Mouse (Mus musculus) lung, adult 2 months (tissue): ENCODE results near the gene Exoc7. TPM values are rescaled to one million over a fixed set of nuclear protein-coding genes. Genes with fewer than 3 reads are reported as not detected.
A peak's percentile ranks its signal among the peaks of the same experiment; 100 is the strongest.

Experiments used
- DNase-seq: peaks from one replicate; pipeline ENCODE4 v3.0.0; 2022
- H3K4me1 ChIP-seq: fragments of 200-500 bp; 2 replicates; pipeline ENCODE4 v1.6.1; 2011; ENCODE audit warnings: low read length; ENCODE audit not compliant: control insufficient read depth, insufficient read depth
- H3K4me3 ChIP-seq: fragments of 200-500 bp; replicated peaks from 2 replicates; pipeline ENCODE3; 2011; ENCODE audit warnings: low read depth, mild to moderate bottlenecking, control low read depth, low read length; ENCODE audit errors: extremely low read depth
- CTCF ChIP-seq: fragments of 200-500 bp; IDR thresholded peaks from 2 replicates; pipeline ENCODE4 v1.5.1; 2011; ENCODE audit warnings: mild to moderate bottlenecking, low read length, control low read depth; ENCODE audit not compliant: insufficient read depth
- POLR2A ChIP-seq: fragments of 200-500 bp; IDR thresholded peaks from 2 replicates; pipeline ENCODE4 v1.6.1; 2011; ENCODE audit warnings: low read depth, mild to moderate bottlenecking, control low read depth, low read length, borderline replicate concordance; ENCODE audit errors: extremely low read depth
- WGBS: fragments of 180-500 bp; shearing (Covaris S2); methylation state at CpG from one replicate; pipeline ENCODE4 v1.1.7; 2018; 5-methylcytosine and 5-hydroxymethylcytosine counted together
- polyA plus RNA-seq: library from polyadenylated mRNA; depleted of rRNA; stranded (reverse); fragments of >200 nt; gene quantifications from 2 replicates; pipeline ENCODE4 v1.2.3, GENCODE M21; 2012

The Exoc7 gene
- polyA plus RNA-seq, 1 experiment = 33.2 TPM

DNA sequence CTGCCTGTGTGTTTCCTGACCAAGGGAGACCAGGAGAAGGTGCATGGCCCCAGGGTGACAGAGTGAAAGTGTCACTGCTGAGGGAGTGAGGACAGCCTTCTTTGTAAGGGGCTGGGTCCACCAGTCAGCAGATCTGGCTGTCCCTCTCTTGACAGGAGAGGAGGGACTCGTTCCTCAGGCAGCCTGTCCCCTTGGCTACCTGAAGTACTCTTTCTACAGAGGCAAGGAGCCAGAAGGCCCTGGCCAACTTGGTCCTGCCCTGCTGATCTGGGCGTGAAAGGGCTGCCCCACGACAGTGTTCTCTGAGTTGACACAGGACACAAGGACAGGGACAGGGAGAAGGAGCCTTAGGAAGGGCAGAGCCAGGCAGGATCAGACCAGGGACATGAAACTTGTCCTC lies 10.0 kb downstream of the Exoc7 start:
- no peak for DNase-seq
- 66% methylated on average over 3 of the region's 3 CpGs for WGBS
- no peak overlapping the region for H3K4me3 ChIP-seq
- TF ChIP-seq POLR2A (no peak), CTCF (no peak)
- H3K4me1 ChIP-seq = no peaks in the 10 kb centered on the region

GRCm38 (mm10) chr11:116296191-116296734 lies 10.8 kb downstream of the Exoc7 start:
- no peak for DNase-seq
- no peak overlapping the region for H3K4me3 ChIP-seq
- H3K4me1 ChIP-seq = no peaks in the 10 kb centered on the region
- WGBS = 85% methylated on average over 8 of the region's 8 CpGs
- TF ChIP-seq CTCF (no peak), POLR2A (no peak)

DNA sequence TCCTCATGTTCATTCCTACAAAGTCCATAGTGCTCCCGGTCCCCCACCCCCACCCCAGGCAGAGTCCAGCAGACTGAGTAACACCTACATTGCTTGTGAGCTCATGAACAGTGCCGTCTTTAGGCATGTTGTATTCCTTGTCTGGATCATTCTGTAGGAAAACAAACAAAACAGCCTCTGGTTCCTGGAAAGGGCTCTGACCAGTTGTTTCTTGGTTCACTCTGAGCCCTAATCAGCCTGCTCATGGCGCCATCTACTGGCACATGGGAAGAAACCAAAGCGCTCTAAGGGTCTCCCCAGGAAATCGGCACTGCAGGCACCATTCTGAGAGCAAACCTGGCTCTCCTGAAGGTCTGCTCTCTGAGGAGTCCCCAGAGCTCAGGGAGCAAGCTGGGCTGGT lies 12.7 kb downstream of the Exoc7 start:
- TF ChIP-seq POLR2A = no peak
- peak; percentile 76 for TF ChIP-seq CTCF
- 34% methylated on average over 5 of the region's 5 CpGs for WGBS

DNA sequence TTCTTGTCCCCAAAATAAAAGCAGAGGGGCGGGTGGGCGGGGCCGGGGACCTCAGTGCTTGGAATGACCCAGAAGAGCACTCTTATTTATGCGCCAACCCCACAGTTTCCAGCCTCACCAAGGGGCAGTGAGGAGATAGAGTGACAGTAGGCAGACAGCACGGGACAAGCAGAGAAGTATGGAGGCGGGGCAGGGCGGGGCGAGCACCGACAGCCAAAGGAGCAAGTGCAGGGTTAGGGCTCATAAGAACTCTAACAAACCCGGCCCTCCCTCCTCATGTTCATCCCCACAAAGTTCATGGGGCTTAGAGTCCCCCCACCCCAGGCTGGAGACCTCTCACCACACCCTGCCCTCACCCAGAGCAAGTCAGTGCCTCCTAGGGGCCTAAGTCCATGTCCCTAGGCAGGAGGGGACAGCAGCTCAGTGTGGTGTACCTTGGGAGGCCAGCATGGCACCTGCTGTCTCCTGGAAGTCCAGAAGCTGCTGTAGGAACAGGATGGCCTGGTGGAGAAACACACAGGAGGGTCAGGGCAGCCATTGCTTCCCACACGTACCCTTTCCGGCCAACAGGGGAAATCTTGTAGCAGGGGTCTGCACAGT lies 13.4 kb downstream of the Exoc7 start:
- TF ChIP-seq CTCF = no peak
- no peak for TF ChIP-seq POLR2A
- Histone ChIP-seq H3K4me3 (no peak overlapping the region), H3K4me1 (no peaks in the 10 kb centered on the region)
- no peak for DNase-seq
- WGBS = 91% methylated on average over 12 of the region's 12 CpGs

More for the DNA sequence above, 12.7 kb downstream of the Exoc7 start:
- H3K4me3 ChIP-seq = no peak overlapping the region
- peak; percentile 48 for DNase-seq
- H3K4me1 ChIP-seq = no peaks in the 10 kb centered on the region

DNA sequence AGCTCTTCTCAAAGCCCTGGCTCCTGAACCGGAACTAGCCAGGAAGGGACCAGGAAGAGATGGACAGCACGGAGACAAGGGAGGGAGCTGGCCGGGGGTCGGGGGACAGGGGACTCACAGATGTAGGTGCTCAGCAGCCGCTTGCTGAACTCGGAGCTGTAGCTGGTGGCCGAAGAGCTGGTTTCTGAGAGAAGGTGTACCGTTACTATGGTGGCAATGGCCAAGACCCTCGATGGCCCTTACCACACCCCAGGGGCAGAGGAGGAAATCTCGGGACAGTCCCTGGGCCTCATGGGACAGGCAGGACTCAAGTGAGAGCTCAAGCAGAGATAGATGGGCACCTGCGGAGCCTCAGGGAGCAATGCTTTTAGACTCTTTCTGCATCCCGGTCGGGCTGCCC lies 14.6 kb downstream of the Exoc7 start:
- Histone ChIP-seq H3K4me3 (no peak overlapping the region), H3K4me1 (no peaks in the 10 kb centered on the region)
- TF ChIP-seq POLR2A (no peak), CTCF (no peak)
- 93% methylated on average over 13 of the region's 13 CpGs for WGBS
- no peak for DNase-seq

- DNase-seq = no peak
- TF ChIP-seq POLR2A (no peak), CTCF (no peak)
- WGBS = 49% methylated on average over 8 of the region's 8 CpGs
- H3K4me1 ChIP-seq = no peaks in the 10 kb centered on the region
- H3K4me3 ChIP-seq = no peak overlapping the region
Observed at GRCm38 (mm10) chr11:116290556-116290955, 16.5 kb downstream of the Exoc7 start.

GRCm38 (mm10) chr11:116287351-116287750 lies 19.7 kb downstream of the Exoc7 start:
- 73% methylated on average over 5 of the region's 5 CpGs for WGBS
- H3K4me1 ChIP-seq = no peaks in the 10 kb centered on the region
- no peak overlapping the region for H3K4me3 ChIP-seq
- TF ChIP-seq CTCF (no peak), POLR2A (no peak)
- DNase-seq = no peak

DNA sequence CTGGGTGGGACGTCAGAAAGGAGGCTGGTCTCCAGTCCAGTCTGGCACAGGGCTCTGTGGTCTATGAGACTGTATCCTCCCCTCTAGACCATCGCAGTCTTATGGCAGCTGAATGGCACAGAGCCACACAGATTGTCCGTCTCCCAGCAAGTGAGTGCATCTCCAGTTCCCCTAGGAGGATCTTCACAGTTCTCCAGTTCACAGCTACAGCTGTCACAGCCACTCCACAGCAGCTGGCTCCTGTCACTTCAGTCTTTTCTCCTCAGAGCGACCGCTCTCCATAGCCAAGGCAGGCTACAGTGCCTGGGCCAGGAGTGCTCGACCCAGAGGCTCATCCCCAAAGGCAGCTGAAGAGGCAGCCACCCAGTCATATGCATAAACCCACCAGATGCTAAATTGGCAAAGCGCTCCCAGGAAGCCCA lies 21.3 kb downstream of the Exoc7 start:
- Histone ChIP-seq H3K4me3 (no peak overlapping the region), H3K4me1 (peaks cover 2% of the 10 kb centered on the region; the same call in 1 of the 2 replicates)
- 55% methylated on average over 7 of the region's 7 CpGs for WGBS
- TF ChIP-seq POLR2A (no peak), CTCF (no peak)
- DNase-seq = no peak

- H3K4me1 ChIP-seq = peaks cover 2% of the 10 kb centered on the region; the same call in 1 of the 2 replicates
- H3K4me3 ChIP-seq = no peak overlapping the region
- no peak for TF ChIP-seq POLR2A
- no peak for TF ChIP-seq CTCF
- no peak for DNase-seq
- WGBS = 29% methylated on average over 6 of the region's 6 CpGs
Observed at GRCm38 (mm10) chr11:116283982-116284381, 23.1 kb downstream of the Exoc7 start.

DNA sequence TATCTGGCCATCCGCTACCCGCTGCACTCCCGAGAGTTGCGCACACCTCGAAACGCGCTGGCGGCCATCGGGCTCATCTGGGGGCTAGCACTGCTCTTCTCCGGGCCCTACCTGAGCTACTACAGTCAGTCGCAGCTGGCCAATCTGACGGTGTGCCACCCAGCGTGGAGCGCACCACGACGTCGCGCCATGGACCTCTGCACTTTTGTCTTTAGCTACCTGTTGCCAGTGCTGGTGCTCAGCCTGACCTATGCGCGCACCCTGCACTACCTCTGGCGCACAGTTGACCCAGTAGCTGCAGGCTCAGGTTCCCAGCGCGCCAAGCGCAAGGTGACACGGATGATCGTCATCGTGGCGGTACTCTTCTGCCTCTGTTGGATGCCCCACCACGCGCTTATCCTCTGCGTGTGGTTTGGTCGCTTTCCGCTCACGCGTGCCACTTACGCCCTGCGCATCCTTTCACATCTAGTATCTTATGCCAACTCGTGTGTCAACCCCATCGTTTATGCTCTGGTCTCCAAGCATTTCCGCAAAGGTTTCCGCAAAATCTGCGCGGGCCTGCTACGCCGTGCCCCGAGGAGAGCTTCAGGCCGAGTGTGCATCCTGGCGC lies 24.0 kb downstream of the Exoc7 start:
- no peak for DNase-seq
- Histone ChIP-seq H3K4me3 (no peak overlapping the region), H3K4me1 (peaks cover 2% of the 10 kb centered on the region; the same call in 1 of the 2 replicates)
- 7% methylated on average over 48 of the region's 48 CpGs for WGBS
- TF ChIP-seq CTCF = no peak
- 0 out of 2 replicates have a peak, but pooled peaks have one; percentile 5 for TF ChIP-seq POLR2A
